Mouse (Mus musculus): ENCODE data around the gene Tspan18.

Gene Tspan18

GRCm38 (mm10) chr2:93219576-93219975, 114.7 kb downstream of the Tspan18 start:
- no peak for DNase-seq (ENCODE audit: low read depth in 1 of 2, low spot score in 2 of 2)

DNA sequence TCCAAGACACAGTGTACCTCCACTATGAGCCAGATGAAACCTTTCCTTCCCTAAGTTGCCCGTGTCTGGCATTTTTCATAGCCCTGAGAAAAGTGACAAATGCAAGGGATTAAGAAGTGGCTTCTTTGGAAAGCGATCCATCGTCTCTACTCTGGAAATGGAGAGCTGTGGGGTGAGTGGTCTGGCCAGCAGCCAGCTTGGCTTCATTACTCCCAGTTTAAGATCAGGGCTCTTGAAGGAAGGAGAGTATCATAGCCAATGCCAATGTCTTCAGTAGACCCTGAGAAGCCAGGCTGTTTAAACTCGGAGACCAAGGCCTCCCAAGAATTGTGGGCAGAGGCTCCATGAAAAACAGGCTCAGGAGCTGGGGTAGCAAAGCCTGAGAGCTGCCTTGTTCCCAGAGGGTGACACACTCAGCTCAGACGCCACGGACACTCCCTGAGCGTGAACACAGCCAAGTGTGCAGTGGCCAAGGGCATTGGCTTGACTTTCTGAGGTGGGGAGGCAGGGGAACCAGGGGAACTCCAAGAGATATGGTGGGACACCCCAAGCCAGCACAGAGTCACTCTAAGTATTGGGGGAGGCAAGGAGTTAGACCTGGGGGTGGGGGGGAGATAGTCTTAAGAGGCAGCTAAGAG, 115.8 kb downstream of the Tspan18 start:
- no peak for DNase-seq (ENCODE audit: low read depth in 1 of 2, low spot score in 2 of 2)

DNA sequence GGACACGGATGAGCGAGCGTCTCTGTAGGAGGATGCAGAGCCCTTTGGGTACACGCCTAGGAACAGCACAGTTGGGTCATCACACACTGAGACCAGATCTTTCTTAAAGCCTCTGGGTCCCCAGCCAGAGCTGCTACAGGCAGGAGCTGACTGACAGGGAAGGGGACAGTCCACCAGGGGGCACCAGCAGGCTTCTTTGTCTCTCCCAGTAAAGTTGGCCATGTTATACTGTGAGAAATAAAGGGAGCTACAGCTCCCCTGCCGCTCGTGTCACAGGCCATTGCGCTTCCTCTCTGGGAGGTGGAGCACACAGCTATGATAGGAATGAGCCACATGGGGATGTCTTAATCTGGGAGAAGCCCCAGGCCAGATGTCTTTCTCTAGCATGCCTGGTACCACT, 117.3 kb downstream of the Tspan18 start:
- DNase-seq (ENCODE audit: low read depth in 1 of 2, low spot score in 2 of 2): peak in 1 of 2 experiments; percentile 28

- DNase-seq (ENCODE audit: low read depth in 1 of 2, low spot score in 2 of 2): no peak
Measured at GRCm38 (mm10) chr2:93215790-93216189, 118.5 kb downstream of the Tspan18 start.

GRCm38 (mm10) chr2:93214192-93214591, 120.1 kb downstream of the Tspan18 start:
- no peak for DNase-seq (ENCODE audit: low read depth in 1 of 2, low spot score in 2 of 2)

DNA sequence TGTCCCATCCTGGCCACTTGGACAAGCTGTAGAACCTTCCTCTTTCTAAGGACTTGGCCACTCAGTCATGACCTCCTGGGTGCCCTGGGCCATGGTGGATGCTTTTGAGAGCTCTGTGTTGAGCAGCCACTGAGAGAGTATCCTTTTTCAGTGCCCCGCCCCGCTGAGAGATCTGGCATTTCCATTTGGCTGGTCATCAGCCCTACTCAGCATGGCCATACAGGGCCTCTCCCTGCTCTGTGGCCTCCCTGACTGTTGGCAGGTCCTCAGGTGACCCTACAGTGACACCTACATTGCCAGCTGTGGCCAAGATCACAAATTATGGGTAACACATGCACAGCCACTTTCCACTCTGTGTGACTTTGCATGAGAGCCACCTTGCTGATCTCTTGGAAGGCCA, 121.4 kb downstream of the Tspan18 start:
- DNase-seq (ENCODE audit: low read depth in 1 of 2, low spot score in 2 of 2): no peak

GRCm38 (mm10) chr2:93212386-93212785, 121.9 kb downstream of the Tspan18 start:
- no peak for DNase-seq (ENCODE audit: low read depth in 1 of 2, low spot score in 2 of 2)

- no peak for DNase-seq (ENCODE audit: low read depth in 1 of 2, low spot score in 2 of 2)
Measured at GRCm38 (mm10) chr2:93206126-93206525, 128.2 kb downstream of the Tspan18 start.

- DNase-seq (ENCODE audit: low read depth in 1 of 2, low spot score in 2 of 2): no peak
Measured at GRCm38 (mm10) chr2:93204571-93204970, 129.7 kb downstream of the Tspan18 start.

DNA sequence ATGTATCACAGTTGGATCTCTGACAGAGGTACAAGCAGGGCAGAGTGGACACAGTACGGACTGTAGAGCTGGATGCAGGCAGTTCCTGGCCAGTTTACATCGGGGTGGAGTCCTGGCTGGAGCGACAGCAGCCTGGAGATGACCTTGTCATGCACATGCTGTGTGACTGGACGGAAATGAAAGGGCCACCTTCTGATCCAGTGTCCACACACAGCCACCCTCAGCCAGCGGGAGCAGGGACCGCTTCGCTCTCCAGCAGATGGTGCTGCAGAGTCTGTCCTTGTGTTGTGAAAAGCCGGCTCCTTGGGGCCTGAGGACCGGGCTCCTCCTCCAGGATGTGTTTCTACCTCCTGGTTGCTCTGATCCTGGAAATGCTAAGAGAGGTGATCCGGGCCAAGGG, 130.6 kb downstream of the Tspan18 start:
- no peak for DNase-seq (ENCODE audit: low read depth in 1 of 2, low spot score in 2 of 2)

- DNase-seq (ENCODE audit: low read depth in 1 of 2, low spot score in 2 of 2): no peak
Measured at GRCm38 (mm10) chr2:93202782-93203181, 131.5 kb downstream of the Tspan18 start.

DNA sequence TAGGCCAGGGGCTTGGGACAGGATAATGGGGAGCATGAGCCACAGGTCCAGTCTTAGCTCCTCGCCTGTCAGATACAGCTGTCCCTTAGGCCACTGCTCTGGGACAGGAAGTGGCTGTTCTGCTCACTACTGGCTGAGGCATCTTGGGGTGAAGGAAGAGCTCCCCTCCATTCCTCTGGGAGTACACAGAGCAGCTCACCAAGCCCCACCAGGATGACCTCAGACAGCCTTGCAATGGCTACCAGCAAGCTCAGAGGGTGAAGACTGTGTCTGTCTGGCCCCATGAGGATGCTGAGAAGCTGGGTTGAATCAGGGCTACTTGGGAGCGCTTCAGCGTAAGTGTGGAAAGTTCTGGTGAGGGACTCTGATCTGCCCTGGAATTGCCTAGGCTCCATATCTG, 132.3 kb downstream of the Tspan18 start:
- DNase-seq (ENCODE audit: low read depth in 1 of 2, low spot score in 2 of 2): no peak

GRCm38 (mm10) chr2:93200681-93201340, 133.5 kb downstream of the Tspan18 start:
- no peak for DNase-seq (ENCODE audit: low read depth in 1 of 2, low spot score in 2 of 2)

DNA sequence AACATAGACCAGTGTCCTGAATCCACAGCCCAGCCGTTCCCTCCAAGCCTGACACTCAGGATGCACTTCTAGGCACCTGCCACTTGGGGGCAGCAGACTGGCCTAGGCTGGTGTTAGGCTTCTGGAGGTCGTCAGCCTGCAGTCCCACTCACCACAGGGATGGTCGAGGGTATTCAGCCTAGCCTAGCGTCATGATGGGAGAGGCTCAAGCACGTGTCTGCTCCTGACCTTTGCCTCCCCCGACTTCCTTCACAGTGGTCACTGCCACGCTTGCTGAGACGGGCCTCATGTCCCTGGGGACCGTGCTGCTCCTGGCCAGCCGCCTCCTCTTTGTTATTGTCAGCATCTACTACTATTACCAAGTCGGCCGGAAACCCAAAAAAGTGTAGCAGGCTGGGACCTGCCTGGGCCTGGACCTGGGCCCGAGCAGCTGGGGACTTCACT, 134.8 kb downstream of the Tspan18 start:
- DNase-seq (ENCODE audit: low read depth in 1 of 2, low spot score in 2 of 2): no peak

DNA sequence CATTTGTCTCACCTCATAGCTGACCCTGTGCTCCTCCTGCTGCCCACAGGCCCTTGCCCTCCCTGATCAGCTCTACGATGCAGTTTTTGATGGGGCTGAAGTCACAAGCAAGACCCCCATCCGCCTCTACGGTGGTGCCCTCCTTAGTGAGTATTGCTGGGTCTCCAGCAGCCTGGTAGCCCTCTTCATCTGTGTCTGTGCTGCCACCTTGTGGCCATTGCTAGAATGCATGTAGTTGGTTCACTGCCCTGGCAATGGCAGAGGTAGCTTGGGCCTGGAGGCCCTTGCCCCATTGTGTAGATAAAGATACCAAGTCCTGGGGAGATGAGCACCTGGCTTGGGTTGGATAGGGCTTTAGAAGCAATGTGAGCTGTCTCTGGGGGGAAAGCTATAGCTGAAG, 135.5 kb downstream of the Tspan18 start:
- DNase-seq (ENCODE audit: low read depth in 1 of 2, low spot score in 2 of 2): peak; percentile 38 to 74

DNA sequence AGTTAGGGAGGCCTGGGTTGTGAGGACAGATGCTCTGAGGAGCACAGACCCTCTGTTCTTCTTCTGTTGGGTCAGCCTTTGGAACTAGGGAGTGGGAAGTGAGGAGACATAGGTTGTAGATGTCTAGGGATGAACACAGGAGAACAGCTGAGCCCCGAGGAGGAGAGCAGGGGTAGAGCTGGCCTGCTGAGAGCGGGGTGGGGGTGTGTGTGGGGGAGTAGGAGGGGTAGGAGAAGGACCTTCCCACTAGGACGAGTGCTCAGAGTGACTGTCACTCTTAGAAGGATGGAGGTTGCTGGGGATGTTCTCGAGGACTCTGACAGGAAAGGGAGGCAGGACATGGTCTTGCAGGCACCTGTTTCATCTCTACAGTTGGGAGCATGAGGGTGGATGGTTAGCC, 140.5 kb downstream of the Tspan18 start:
- no peak for DNase-seq (ENCODE audit: low read depth in 1 of 2, low spot score in 2 of 2)

GRCm38 (mm10) chr2:93192671-93193080, 141.6 kb downstream of the Tspan18 start:
- DNase-seq (ENCODE audit: low read depth in 1 of 2, low spot score in 2 of 2): no peak

GRCm38 (mm10) chr2:93192182-93192560, 142.1 kb downstream of the Tspan18 start:
- no peak for DNase-seq (ENCODE audit: low read depth in 1 of 2, low spot score in 2 of 2)

GRCm38 (mm10) chr2:93191488-93192181, 142.7 kb downstream of the Tspan18 start:
- DNase-seq (ENCODE audit: low read depth in 1 of 2, low spot score in 2 of 2): no peak

DNA sequence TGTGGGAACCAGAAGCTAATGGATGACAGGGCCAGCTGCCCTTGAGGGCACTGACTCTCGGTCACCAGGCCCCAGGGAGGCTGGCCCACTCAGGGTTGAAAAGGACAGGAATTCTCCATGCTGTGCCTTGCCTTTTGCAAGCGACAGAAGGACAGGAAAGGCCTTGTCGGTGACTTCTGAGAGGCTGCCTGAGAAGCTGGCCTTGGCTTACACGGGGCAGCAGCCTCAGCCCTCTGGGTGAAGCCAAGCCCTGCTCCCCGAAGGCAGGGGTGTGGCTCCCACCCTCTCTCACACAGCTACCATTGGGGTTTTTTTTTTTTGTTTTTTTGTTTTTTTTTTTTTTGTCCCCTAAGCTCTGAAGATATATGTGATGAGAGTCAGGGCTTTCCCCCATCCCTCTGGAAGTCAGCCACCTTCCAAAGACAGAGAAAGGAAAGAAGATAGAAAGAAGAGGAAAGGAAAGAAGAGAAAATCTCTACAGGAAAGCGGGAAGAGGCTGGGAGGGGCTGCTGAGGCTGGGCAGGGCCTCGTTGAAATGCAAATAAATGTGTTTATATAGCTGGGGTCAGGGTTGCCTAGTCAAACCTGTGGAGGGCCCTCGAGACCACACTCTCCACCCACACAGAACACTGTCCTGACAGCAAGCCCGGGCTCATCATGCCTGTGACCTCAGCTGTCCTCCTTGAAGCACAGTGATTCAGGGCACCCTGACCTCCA, 143.4 kb downstream of the Tspan18 start:
- no peak for DNase-seq (ENCODE audit: low read depth in 1 of 2, low spot score in 2 of 2)

- DNase-seq (ENCODE audit: low read depth in 1 of 2, low spot score in 2 of 2): no peak
Measured at GRCm38 (mm10) chr2:93188761-93189458, 145.4 kb downstream of the Tspan18 start.

All from monocyte, adult 2 months (primary cell).